Comparison of ENCODE assay signal across 12 mouse cellular contexts in genomic region chr13:55835548-55836097, GRCm38 (mm10). TPM values are rescaled to one million over a fixed set of nuclear protein-coding genes. Genes with fewer than 3 reads are reported as not detected.
DNase-seq lines count a peak whose midpoint lies in the region; ATAC-seq and TF ChIP-seq lines count a peak whose summit lies in the region.
"Had no signal": no experiment of that assay in that cellular context is flagged by ENCODE, and none has a peak within 500 bp of the region (broad histone marks: within the 10 kb centered on the region; RNA-seq: fewer than 3 reads in every experiment).

No protein-coding gene starts in this region.

- H3K36me3 ChIP-seq in heart, embryonic 10.5 days = no peaks in the 10 kb centered on the region
- no peaks in the 10 kb centered on the region for H3K36me3 ChIP-seq in intestine, postnatal 0 days (ENCODE audit: control insufficient read depth, insufficient read depth)
- no peaks in the 10 kb centered on the region for H3K36me3 ChIP-seq in stomach, postnatal 0 days (ENCODE audit: control insufficient read depth, insufficient read depth, low read length)

- 0 out of 2 replicates have a peak overlapping the region, but pooled peaks have one; percentile 36 for H3K27ac ChIP-seq in heart, embryonic 10.5 days
- H3K27ac ChIP-seq in intestine, postnatal 0 days (ENCODE audit: low read depth, low read length) = no peak overlapping the region
- H3K27ac ChIP-seq in stomach, postnatal 0 days (replicated peaks) = peak overlapping the region; percentile 94

- H3K4me2 ChIP-seq in intestine, postnatal 0 days (replicated peaks; ENCODE audit: low read depth) = peak overlapping the region; percentile 58
- peak overlapping the region; percentile 81 for H3K4me2 ChIP-seq in stomach, postnatal 0 days (replicated peaks; ENCODE audit: low read depth)

- TF ChIP-seq EP300 in stomach, postnatal 0 days (optimal IDR thresholded peaks at IDR 0.05) = no peak

- no peak for TF ChIP-seq CTCF in intestine, postnatal 0 days (IDR thresholded peaks at IDR 0.05; ENCODE audit: low read depth)
- TF ChIP-seq CTCF in stomach, postnatal 0 days (IDR thresholded peaks at IDR 0.05; ENCODE audit: low read depth) = no peak

- no peaks in the 10 kb centered on the region for H3K9me3 ChIP-seq in heart, embryonic 10.5 days
- no peaks in the 10 kb centered on the region for H3K9me3 ChIP-seq in intestine, postnatal 0 days (ENCODE audit: control insufficient read depth)
- H3K9me3 ChIP-seq in stomach, postnatal 0 days (ENCODE audit: control insufficient read depth, low read length) = no peaks in the 10 kb centered on the region

- no peak for DNase-seq in heart, embryonic 10.5 days (ENCODE audit: low spot score)
- DNase-seq in heart, postnatal 10 days = no peak
- DNase-seq in right cerebral cortex, postnatal 4 days = peak; percentile 19
- DNase-seq in right cerebral cortex, adult 18-20 months = no peak
- no peak for DNase-seq in stomach, postnatal 0 days (ENCODE audit: low spot score)
- no peak for DNase-seq in spleen, postnatal 4 days (ENCODE audit: low spot score in 2 of 2)
- no peak for DNase-seq in testis, postnatal 10 days (ENCODE audit: low spot score)
- DNase-seq: cerebellum, postnatal 36 days; gastrocnemius, postnatal 25 days; liver, postnatal 0 days had no signal

- under 1% methylated on average over 33 of the region's 33 CpGs for WGBS in heart, embryonic 10.5 days
- 6% methylated on average over 33 of the region's 33 CpGs for WGBS in intestine, postnatal 0 days
- 3% methylated on average over 32 of the region's 33 CpGs for WGBS in stomach, postnatal 0 days

- peaks cover 100% of the 10 kb centered on the region for H3K27me3 ChIP-seq in heart, embryonic 10.5 days (ENCODE audit: insufficient read depth, poor library complexity, severe bottlenecking)
- H3K27me3 ChIP-seq in intestine, postnatal 0 days (replicated peaks; ENCODE audit: control insufficient read depth, insufficient read depth, low read length) = peaks cover 89% of the 10 kb centered on the region
- 0 out of 2 replicates have a peak, but pooled peaks cover 3% of the 10 kb centered on the region for H3K27me3 ChIP-seq in stomach, postnatal 0 days (ENCODE audit: control insufficient read depth, insufficient read depth, low read length)

- H3K4me3 ChIP-seq in heart, embryonic 10.5 days = peak overlapping the region; percentile 48
- H3K4me3 ChIP-seq in intestine, postnatal 0 days (ENCODE audit: low read depth, low read length) = peak overlapping the region; percentile 36
- peak overlapping the region; percentile 87 for H3K4me3 ChIP-seq in stomach, postnatal 0 days (ENCODE audit: low read depth, low read length)

- 0 out of 2 replicates have a peak overlapping the region, but pooled peaks have one; percentile 11 for H3K9ac ChIP-seq in intestine, postnatal 0 days (ENCODE audit: low read depth, low read length)
- H3K9ac ChIP-seq in stomach, postnatal 0 days (ENCODE audit: low read length) = peak overlapping the region; percentile 98
- H3K9ac ChIP-seq: liver, postnatal 0 days had no signal

- intact Hi-C loops in heart, postnatal 10 days (cut with DNase I) = no loop called here

- H3K4me1 ChIP-seq in heart, embryonic 10.5 days = peaks cover 30% of the 10 kb centered on the region
- no peaks in the 10 kb centered on the region for H3K4me1 ChIP-seq in intestine, postnatal 0 days (replicated peaks; ENCODE audit: control insufficient read depth, insufficient read depth, low read length)
- H3K4me1 ChIP-seq in stomach, postnatal 0 days (replicated peaks; ENCODE audit: control insufficient read depth, insufficient read depth) = 0 out of 2 replicates have a peak, but pooled peaks cover 3% of the 10 kb centered on the region

- ATAC-seq in intestine, postnatal 0 days = no peak
- ATAC-seq in stomach, postnatal 0 days (ENCODE audit: low FRiP score, low TSS enrichment) = no peak
- ATAC-seq: liver, postnatal 0 days had no signal

RNA-seq across cellular contexts. Expression of gene Pitx1, which starts 0.4 kb away (rescaled TPM):
- polyA plus RNA-seq in heart, embryonic 10.5 days (2016; fragmentation: Nextera tagmentation; extraction: Ambion mirVana) = 0.53 and 3.8 TPM in 2 replicates
- total RNA-seq in heart, postnatal 10 days (2021) = not detected
- polyA plus RNA-seq in intestine, postnatal 0 days (2015; fragmentation: Nextera tagmentation; extraction: Ambion mirVana) = 5.9 and 8.2 TPM in 2 replicates
- polyA plus RNA-seq in stomach, postnatal 0 days (2015; fragmentation: Nextera tagmentation; extraction: Ambion mirVana) = 193 and 214 TPM in 2 replicates
- total RNA-seq: neutrophil, adult 5-6 weeks had no signal
- polyA plus RNA-seq: liver, postnatal 0 days had no signal

RNA-seq across cellular contexts. Expression of gene Catsper3, which starts 51.3 kb away (rescaled TPM):
- polyA plus RNA-seq in heart, embryonic 10.5 days (2016; fragmentation: Nextera tagmentation; extraction: Ambion mirVana) = 0.10 TPM in 1 of 2 replicates, not detected in the other
- under 1 TPM in 1 of 2 experiments, not detected in 1; 0.26 TPM for total RNA-seq in heart, postnatal 10 days (2021)
- 0.14 and 0.22 TPM in 2 replicates for polyA plus RNA-seq in intestine, postnatal 0 days (2015; fragmentation: Nextera tagmentation; extraction: Ambion mirVana)
- polyA plus RNA-seq in stomach, postnatal 0 days (2015; fragmentation: Nextera tagmentation; extraction: Ambion mirVana) = 0.07 and 0.13 TPM in 2 replicates
- total RNA-seq: gastrocnemius, postnatal 25 days; neutrophil, adult 5-6 weeks had no signal

Comparison
In these comparisons a context has a peak if more than half of its experiments do, and no peak if none do; other contexts are left out.
1. H3K4me3 ChIP-seq: peak in every context shown above with its lines; median percentile 87 in stomach, postnatal 0 days; 48 in heart, embryonic 10.5 days; 36 in intestine, postnatal 0 days.
2. RNA of gene Pitx1, which starts 0.4 kb away (polyA plus RNA-seq): 193 to 214 TPM in stomach, postnatal 0 days; 5.9 to 8.2 TPM in intestine, postnatal 0 days and 0.53 to 3.8 TPM in heart, embryonic 10.5 days; every median in the first group is over 10 times any median in the second.